Mouse (Mus musculus) heart, embryonic 11.5 days (tissue): Measurements from ENCODE around the gene Sh3bp1. TPM values are rescaled to one million over a fixed set of nuclear protein-coding genes. Genes with fewer than 3 reads are reported as not detected.

Experiments used
- ATAC-seq: fragments of 200-750 bp; cut with Nextera tagmentation; replicated peaks from 2 replicates; pipeline ENCODE4 v1.8.0; 2017; ENCODE audit warnings: moderate library complexity; ENCODE audit not compliant: insufficient number of reproducible peaks, low FRiP score, low TSS enrichment
- H3K27ac ChIP-seq: fragments of 300-500 bp; sonication (generic); 2 replicates; pipeline ENCODE4 v1.5.1; 2014; ENCODE audit warnings: mild to moderate bottlenecking, low read depth, low read length
- H3K27me3 ChIP-seq: fragments of 300-500 bp; sonication (generic); 2 replicates; pipeline ENCODE4 v1.6.1; 2014; ENCODE audit warnings: mild to moderate bottlenecking, low read length, mixed read lengths; ENCODE audit not compliant: control insufficient read depth, insufficient read depth
- H3K36me3 ChIP-seq: fragments of 300-500 bp; sonication (generic); 2 replicates; pipeline ENCODE4 v1.6.1; 2014; ENCODE audit warnings: mild to moderate bottlenecking, low read length, moderate library complexity, mixed read lengths; ENCODE audit not compliant: control insufficient read depth, insufficient read depth
- H3K4me1 ChIP-seq: fragments of 300-500 bp; sonication (generic); 2 replicates; pipeline ENCODE4 v1.6.1; 2014; ENCODE audit warnings: low read length; ENCODE audit not compliant: control insufficient read depth, insufficient read depth
- H3K4me2 ChIP-seq: fragments of 300-500 bp; sonication (generic); 2 replicates; pipeline ENCODE4 v1.6.1; 2014; ENCODE audit warnings: mild to moderate bottlenecking, moderate library complexity
- H3K4me3 ChIP-seq: fragments of 300-500 bp; sonication (generic); 2 replicates; pipeline ENCODE4 v1.5.1; 2014; ENCODE audit warnings: low read depth, low read length
- H3K9ac ChIP-seq: fragments of 300-500 bp; sonication (generic); 2 replicates; pipeline ENCODE4 v1.6.1; 2014; ENCODE audit warnings: mild to moderate bottlenecking, low read depth, low read length, moderate library complexity
- H3K9me3 ChIP-seq: fragments of 300-500 bp; sonication (generic); replicated peaks from 2 replicates; pipeline ENCODE4 v1.6.1; 2016; ENCODE audit warnings: low read length; ENCODE audit not compliant: control insufficient read depth
- WGBS: fragments of 180-500 bp; shearing (Covaris S2); extraction: QIAGEN DNeasy Blood & Tissue Kit; methylation state at CpG from one replicate; pipeline ENCODE4 v1.1.7; 2014; ENCODE audit not compliant: insufficient replicate concordance; 5-methylcytosine and 5-hydroxymethylcytosine counted together
- polyA plus RNA-seq: library from polyadenylated mRNA; unstranded; fragments of >200 nt; fragmentation: Nextera tagmentation; extraction: Ambion mirVana; gene quantifications from 2 replicates; pipeline ENCODE4 v1.2.1, GENCODE M21; 2014

Gene Sh3bp1
- polyA plus RNA-seq, 1 experiment from 2014 or later: 25.0 TPM

DNA sequence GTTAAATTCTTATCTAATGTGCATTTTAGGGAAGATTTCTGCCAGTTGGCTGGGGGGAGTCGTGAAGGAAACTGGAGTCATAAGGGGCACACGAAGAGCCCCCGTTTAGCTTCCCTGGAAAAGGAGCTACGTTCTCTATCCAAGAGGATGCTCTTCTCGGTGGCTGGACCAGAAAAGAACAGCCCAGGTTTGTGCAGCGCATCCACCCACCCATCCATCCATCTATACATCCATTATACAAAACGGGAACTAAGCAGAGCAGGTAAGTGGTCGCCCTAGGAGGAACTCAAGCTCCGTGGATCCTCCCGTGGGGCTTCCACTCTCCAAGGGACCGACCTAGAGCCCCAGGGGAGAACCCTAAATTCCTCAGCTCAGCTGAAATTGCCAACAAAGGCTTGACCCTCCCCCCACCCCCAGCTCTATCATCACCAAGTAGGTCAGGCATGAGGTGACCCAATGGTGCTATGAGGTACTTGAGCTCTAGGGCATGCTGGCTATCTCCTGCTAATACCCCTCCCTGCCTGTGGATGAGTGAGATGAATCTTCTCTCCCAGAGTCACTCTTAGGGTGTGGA, 48.7 kb downstream of the Sh3bp1 start:
- Histone ChIP-seq H3K36me3 (no peaks in the 10 kb centered on the region), H3K9me3 (no peaks in the 10 kb centered on the region), H3K4me2 (peak overlapping the region; percentile 81), H3K27ac (no peak overlapping the region), H3K27me3 (peaks cover 2% of the 10 kb centered on the region; the same call in 1 of the 2 replicates), H3K9ac (peak overlapping the region; percentile 70), H3K4me1 (0 out of 2 replicates have a peak, but pooled peaks cover 3% of the 10 kb centered on the region), H3K4me3 (peak overlapping the region; percentile 44)
- 10% methylated on average over 11 of the region's 11 CpGs for WGBS
- ATAC-seq: no peak

DNA sequence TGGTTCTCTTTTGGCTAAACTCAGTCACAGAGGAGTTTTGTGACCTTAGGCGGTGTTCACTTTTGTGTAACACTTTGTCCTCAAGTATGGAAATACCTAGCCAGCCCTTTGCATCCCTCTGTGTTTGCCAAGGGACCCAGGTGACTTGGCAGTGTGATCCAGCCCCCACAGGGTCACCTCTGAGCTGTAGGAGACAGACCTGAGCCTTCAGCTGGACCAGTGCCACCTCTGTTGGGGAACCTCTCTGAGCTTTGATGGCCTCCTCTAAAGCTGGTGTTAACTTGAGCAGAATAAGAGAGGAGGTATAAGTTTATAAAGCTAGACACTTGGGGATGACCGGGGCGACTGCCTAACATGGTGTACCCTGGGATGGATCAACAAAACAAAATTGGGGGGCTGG, 49.3 kb downstream of the Sh3bp1 start:
- Histone ChIP-seq H3K9me3 (no peaks in the 10 kb centered on the region), H3K36me3 (no peaks in the 10 kb centered on the region), H3K27ac (no peak overlapping the region), H3K27me3 (peaks cover 2% of the 10 kb centered on the region; the same call in 1 of the 2 replicates), H3K4me2 (no peak overlapping the region), H3K4me3 (no peak overlapping the region), H3K4me1 (0 out of 2 replicates have a peak, but pooled peaks cover 3% of the 10 kb centered on the region), H3K9ac (no peak overlapping the region)
- no peak for ATAC-seq
- 94% methylated on average over 3 of the region's 3 CpGs for WGBS

DNA sequence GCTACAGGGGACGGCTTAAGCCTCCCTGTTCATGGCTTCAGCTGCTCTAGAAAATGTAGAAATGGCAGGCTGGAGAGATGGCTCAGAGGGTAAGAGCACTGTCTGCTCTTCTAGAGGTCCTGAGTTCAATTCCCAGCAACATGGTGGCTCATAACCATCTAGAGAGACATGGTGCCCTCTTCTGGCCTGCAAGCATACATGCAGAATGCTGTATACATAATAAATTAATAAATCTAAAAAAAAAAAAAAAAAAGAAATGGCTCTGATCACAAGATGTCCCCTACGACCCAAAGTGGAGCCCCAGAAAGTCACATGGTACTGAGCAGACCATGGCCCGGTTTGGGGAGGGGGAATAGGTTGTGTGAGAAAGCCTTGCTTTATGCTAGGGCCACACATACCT, 56.1 kb downstream of the Sh3bp1 start:
- Histone ChIP-seq H3K36me3 (0 out of 2 replicates have a peak, but pooled peaks cover 2% of the 10 kb centered on the region), H3K4me2 (no peak overlapping the region), H3K27me3 (no peaks in the 10 kb centered on the region), H3K9ac (no peak overlapping the region), H3K4me1 (no peaks in the 10 kb centered on the region), H3K27ac (no peak overlapping the region), H3K4me3 (no peak overlapping the region), H3K9me3 (no peaks in the 10 kb centered on the region)
- no peak for ATAC-seq
- WGBS: 73% methylated on average over 3 of the region's 3 CpGs

DNA sequence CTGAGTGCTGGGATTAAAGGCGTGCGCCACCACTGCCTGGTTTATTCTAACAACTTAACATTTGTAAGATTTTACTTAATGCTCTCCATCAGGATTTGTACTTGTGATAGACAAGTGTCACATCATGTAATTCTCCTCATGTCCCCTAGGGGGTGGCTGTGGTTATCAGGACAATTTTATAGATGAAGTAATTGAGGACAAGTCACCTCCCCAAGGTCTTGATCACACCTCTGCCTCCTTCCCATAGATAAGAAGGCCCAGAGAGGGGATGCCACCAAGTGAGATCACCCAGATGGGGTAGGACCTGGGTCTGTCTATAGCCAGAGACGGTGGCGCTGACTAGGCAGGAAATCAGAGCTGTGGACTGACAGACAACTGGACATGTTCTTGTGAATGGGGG, 56.8 kb downstream of the Sh3bp1 start:
- Histone ChIP-seq H3K4me3 (no peak overlapping the region), H3K4me1 (no peaks in the 10 kb centered on the region), H3K36me3 (0 out of 2 replicates have a peak, but pooled peaks cover 2% of the 10 kb centered on the region), H3K27ac (no peak overlapping the region), H3K9ac (no peak overlapping the region), H3K9me3 (no peaks in the 10 kb centered on the region), H3K27me3 (no peaks in the 10 kb centered on the region), H3K4me2 (no peak overlapping the region)
- 0 out of 2 replicates have a peak, but pooled peaks have one; percentile 8 for ATAC-seq
- WGBS: 59% methylated on average over 4 of the region's 4 CpGs

DNA sequence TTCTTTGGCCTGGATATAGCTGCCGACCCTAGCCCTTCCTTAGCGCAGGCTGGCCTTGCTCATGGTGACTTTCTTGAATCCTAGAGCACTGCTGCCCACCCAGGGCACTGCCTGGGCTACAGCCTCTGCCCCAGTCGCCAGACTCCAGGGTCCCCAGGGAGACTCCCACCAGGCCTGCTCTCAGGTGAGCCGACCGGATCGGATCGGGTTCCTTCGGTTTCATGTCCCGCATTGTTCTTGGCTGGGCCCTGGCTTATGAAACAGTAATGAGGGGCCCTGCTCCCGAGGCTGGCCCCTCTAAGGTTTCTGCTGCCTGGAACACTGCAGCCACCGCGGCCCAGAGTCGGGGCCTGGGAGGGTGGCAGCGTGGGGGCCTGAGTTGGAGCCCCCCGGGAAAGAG, 57.5 kb downstream of the Sh3bp1 start:
- WGBS: 42% methylated on average over 15 of the region's 15 CpGs
- 0 out of 2 replicates have a peak, but pooled peaks cover 2% of the 10 kb centered on the region for H3K36me3 ChIP-seq

DNA sequence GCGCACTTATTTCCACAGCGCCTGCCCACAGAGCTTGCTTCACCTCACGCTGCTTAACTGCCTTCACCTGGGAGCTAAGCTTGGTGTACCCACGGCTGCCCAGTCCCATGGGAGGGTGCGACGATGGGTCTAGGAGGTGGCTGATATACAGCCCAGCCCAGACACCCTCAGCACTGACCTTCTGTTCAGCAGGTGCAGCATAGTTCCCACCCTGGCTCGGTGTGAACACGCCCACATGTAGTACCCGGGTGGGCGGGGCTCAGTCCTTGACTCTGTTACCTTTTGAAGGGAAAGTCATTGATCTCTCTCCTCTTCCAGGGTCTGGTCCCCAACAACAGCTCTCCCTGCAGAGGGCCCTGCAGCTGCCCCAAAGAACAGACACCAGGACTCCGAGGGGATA, 60.0 kb downstream of the Sh3bp1 start:
- Histone ChIP-seq H3K4me3 (no peak overlapping the region), H3K27ac (no peak overlapping the region), H3K4me1 (no peaks in the 10 kb centered on the region), H3K9ac (no peak overlapping the region), H3K9me3 (no peaks in the 10 kb centered on the region), H3K4me2 (no peak overlapping the region), H3K36me3 (0 out of 2 replicates have a peak, but pooled peaks cover 2% of the 10 kb centered on the region), H3K27me3 (no peaks in the 10 kb centered on the region)
- no peak for ATAC-seq
- 81% methylated on average over 11 of the region's 11 CpGs for WGBS

More for the DNA sequence above, 57.5 kb downstream of the Sh3bp1 start:
- Histone ChIP-seq H3K4me1 (no peaks in the 10 kb centered on the region), H3K9ac (no peak overlapping the region), H3K4me3 (no peak overlapping the region), H3K4me2 (no peak overlapping the region), H3K9me3 (no peaks in the 10 kb centered on the region), H3K27ac (no peak overlapping the region), H3K27me3 (no peaks in the 10 kb centered on the region)
- no peak for ATAC-seq

DNA sequence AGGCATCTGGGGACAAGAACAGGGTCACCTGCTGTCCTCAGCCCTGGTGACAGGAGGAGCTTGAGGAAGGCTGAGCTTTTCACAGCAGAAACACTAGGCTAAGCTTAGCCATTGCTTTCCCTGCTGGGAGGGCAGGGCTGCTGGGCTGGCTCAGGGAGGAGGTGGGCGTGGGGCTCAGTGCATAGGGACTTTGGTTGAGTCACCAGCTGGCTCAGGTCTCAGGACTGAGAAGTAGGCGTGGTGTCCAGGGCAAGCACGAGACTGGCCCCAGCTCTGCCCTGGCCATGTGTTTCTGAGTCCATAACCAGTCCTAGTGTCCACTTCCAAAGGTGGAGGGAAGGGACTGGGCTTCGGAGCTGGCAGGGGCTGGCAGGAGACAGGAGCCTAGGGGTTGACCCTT, 60.5 kb downstream of the Sh3bp1 start:
- no peak overlapping the region for H3K9ac ChIP-seq
- H3K4me2 ChIP-seq: no peak overlapping the region
- H3K4me1 ChIP-seq: no peaks in the 10 kb centered on the region
- H3K9me3 ChIP-seq: no peaks in the 10 kb centered on the region
- no peak overlapping the region for H3K4me3 ChIP-seq
- no peaks in the 10 kb centered on the region for H3K27me3 ChIP-seq
- ATAC-seq: no peak
- peaks cover 2% of the 10 kb centered on the region; the same call in 1 of the 2 replicates for H3K36me3 ChIP-seq
- 64% methylated on average over 4 of the region's 4 CpGs for WGBS
- H3K27ac ChIP-seq: no peak overlapping the region
